Mouse (Mus musculus) retina, adult 2 months (tissue): ENCODE results near the gene Fbxo47.
"Not testable (repeated sequence)": the region's sequence is repeated elsewhere in the genome, so short reads cannot be mapped to it uniquely, and the experiment has no call there.

Source experiments
- DNase-seq: peaks from one replicate; pipeline ENCODE4 v3.0.0-alpha.2; 2012; ENCODE audit warnings: low read depth, low spot score

Gene Fbxo47

GRCm38 (mm10) chr11:97880362-97880761, 3.6 kb downstream of the Fbxo47 start:
- DNase-seq = no peak

GRCm38 (mm10) chr11:97877341-97877740, 6.6 kb downstream of the Fbxo47 start:
- no peak for DNase-seq

- DNase-seq = no peak
Observed at GRCm38 (mm10) chr11:97874396-97874795, 9.6 kb downstream of the Fbxo47 start.

- not testable (repeated sequence) for DNase-seq
Observed at GRCm38 (mm10) chr11:97872378-97872777, 11.6 kb downstream of the Fbxo47 start.

- no peak for DNase-seq
Observed at GRCm38 (mm10) chr11:97867591-97867990, 16.4 kb downstream of the Fbxo47 start.

GRCm38 (mm10) chr11:97866091-97866888, 17.7 kb downstream of the Fbxo47 start:
- DNase-seq = no peak

GRCm38 (mm10) chr11:97865421-97865820, 18.5 kb downstream of the Fbxo47 start:
- DNase-seq = no peak

GRCm38 (mm10) chr11:97862148-97862547, 21.8 kb downstream of the Fbxo47 start:
- no peak for DNase-seq

GRCm38 (mm10) chr11:97855473-97855872, 28.5 kb downstream of the Fbxo47 start:
- no peak for DNase-seq

- DNase-seq = no peak
Observed at GRCm38 (mm10) chr11:97851601-97852000, 32.4 kb downstream of the Fbxo47 start.

- no peak for DNase-seq
Observed at GRCm38 (mm10) chr11:97850367-97850766, 33.6 kb downstream of the Fbxo47 start.

GRCm38 (mm10) chr11:97842001-97842400, 42.0 kb downstream of the Fbxo47 start:
- DNase-seq = no peak

- peak; percentile 49 for DNase-seq
Observed at GRCm38 (mm10) chr11:97840991-97841661, 42.8 kb downstream of the Fbxo47 start.

- no peak for DNase-seq
Observed at GRCm38 (mm10) chr11:97840539-97840954, 43.4 kb downstream of the Fbxo47 start, which contains the start of gene B230217C12Rik. Gene B230217C12Rik, plus strand, starts transcription at chr11:97840780.

- DNase-seq = no peak
Observed at GRCm38 (mm10) chr11:97840135-97840490, 43.8 kb downstream of the Fbxo47 start.

- no peak for DNase-seq
Observed at GRCm38 (mm10) chr11:97839441-97840134, 44.4 kb downstream of the Fbxo47 start.

- no peak for DNase-seq
Observed at GRCm38 (mm10) chr11:97838779-97839440, 45.0 kb downstream of the Fbxo47 start.

- DNase-seq = no peak
Observed at GRCm38 (mm10) chr11:97837641-97838149, 46.3 kb downstream of the Fbxo47 start.

GRCm38 (mm10) chr11:97837051-97837450, 46.9 kb downstream of the Fbxo47 start:
- DNase-seq = not testable (repeated sequence)

- no peak for DNase-seq
Observed at GRCm38 (mm10) chr11:97836541-97836940, 47.4 kb downstream of the Fbxo47 start.

- no peak for DNase-seq
Observed at GRCm38 (mm10) chr11:97833352-97833751, 50.6 kb downstream of the Fbxo47 start.

- DNase-seq = no peak
Observed at GRCm38 (mm10) chr11:97832001-97832400, 52.0 kb downstream of the Fbxo47 start.
